Mouse (Mus musculus) liver, postnatal 0 days (tissue): Measurements from ENCODE around the gene Mgat4a.

Source experiments
- CTCF ChIP-seq: sonication (generic); IDR thresholded peaks from 2 replicates; pipeline ENCODE4 v1.5.1; 2016; ENCODE audit warnings: antibody characterized with exemption, low read depth
- EP300 ChIP-seq: IDR thresholded peaks from 2 replicates; pipeline ENCODE4 v1.6.1; 2016; ENCODE audit warnings: antibody characterized with exemption, low read depth, mild to moderate bottlenecking

GRCm38 (mm10) chr1:37480731-37481130, 60.1 kb downstream of the Mgat4a start:
- TF ChIP-seq CTCF (no peak), EP300 (no peak)
